Mouse (Mus musculus) cerebellum, adult 2 months (tissue): Measurements from ENCODE around the gene Camsap3.

Experiments used
- CTCF ChIP-seq: fragments of 200-500 bp; IDR thresholded peaks from 2 replicates; pipeline ENCODE4 v1.5.1; 2011; ENCODE audit warnings: low read depth, mild to moderate bottlenecking, control low read depth, low read length, moderate library complexity, borderline replicate concordance; ENCODE audit not compliant: insufficient read depth
- POLR2A ChIP-seq: fragments of 200-500 bp; IDR thresholded peaks from 2 replicates; pipeline ENCODE4 v1.6.1; 2011; ENCODE audit warnings: low read length, control low read depth, borderline replicate concordance; ENCODE audit not compliant: insufficient read depth

- no peak for TF ChIP-seq CTCF
- peak; percentile 83 for TF ChIP-seq POLR2A
Measured at GRCm38 (mm10) chr8:3621199-3621970, 34.3 kb downstream of the Camsap3 start, which contains the start of the genes Xab2 and Pet100.
